ENCODE assay signal across 17 mouse cellular contexts in genomic region chr17:17491622-17492001, GRCm38 (mm10).
DNase-seq lines count a peak whose midpoint lies in the region; ATAC-seq and TF ChIP-seq lines count a peak whose summit lies in the region.
"Had no signal": no experiment of that assay in that cellular context is flagged by ENCODE, and none has a peak within 500 bp of the region (broad histone marks: within the 10 kb centered on the region; RNA-seq: fewer than 3 reads in every experiment).

No protein-coding gene starts in this region.

- no peak for TF ChIP-seq CTCF in E14TG2a.4 (conservative IDR thresholded peaks at IDR 0.05; ENCODE audit: low read length)

- no peaks in the 10 kb centered on the region for H3K4me1 ChIP-seq in hindbrain, embryonic 11.5 days (replicated peaks; ENCODE audit: control insufficient read depth, insufficient read depth, low read length)
- no peaks in the 10 kb centered on the region for H3K4me1 ChIP-seq in hindbrain, embryonic 16.5 days (ENCODE audit: control insufficient read depth, insufficient read depth, low read depth, low read length)
- peaks cover 54% of the 10 kb centered on the region for H3K4me1 ChIP-seq in E14TG2a.4 (replicated peaks; ENCODE audit: low read depth, low read length)
- no peaks in the 10 kb centered on the region for H3K4me1 ChIP-seq in embryonic facial prominence, embryonic 11.5 days (ENCODE audit: control insufficient read depth, insufficient read depth, low read length)
- H3K4me1 ChIP-seq in limb, embryonic 11.5 days (ENCODE audit: control insufficient read depth, insufficient read depth, low read length) = peaks cover 10% of the 10 kb centered on the region; the same call in 1 of the 2 replicates
- H3K4me1 ChIP-seq in midbrain, embryonic 11.5 days (ENCODE audit: control insufficient read depth, insufficient read depth, low read length) = no peaks in the 10 kb centered on the region
- H3K4me1 ChIP-seq: lung, embryonic 15.5 days had no signal

- no peaks in the 10 kb centered on the region for H3K27me3 ChIP-seq in hindbrain, embryonic 11.5 days (ENCODE audit: control insufficient read depth, insufficient read depth, low read length)
- H3K27me3 ChIP-seq in hindbrain, embryonic 16.5 days (replicated peaks; ENCODE audit: control insufficient read depth, insufficient read depth, low read length) = no peaks in the 10 kb centered on the region
- no peaks in the 10 kb centered on the region for H3K27me3 ChIP-seq in E14TG2a.4 (ENCODE audit: insufficient read depth, low read length)
- H3K27me3 ChIP-seq in embryonic facial prominence, embryonic 11.5 days (ENCODE audit: control insufficient read depth, insufficient read depth, low read length) = no peaks in the 10 kb centered on the region
- no peaks in the 10 kb centered on the region for H3K27me3 ChIP-seq in limb, embryonic 11.5 days (ENCODE audit: control insufficient read depth, insufficient read depth, low read length)
- H3K27me3 ChIP-seq in midbrain, embryonic 11.5 days (ENCODE audit: control insufficient read depth, insufficient read depth, low read length) = no peaks in the 10 kb centered on the region
- H3K27me3 ChIP-seq: lung, embryonic 15.5 days had no signal

- H3K36me3 ChIP-seq in hindbrain, embryonic 11.5 days (ENCODE audit: control insufficient read depth, insufficient read depth, low read length) = no peaks in the 10 kb centered on the region
- no peaks in the 10 kb centered on the region for H3K36me3 ChIP-seq in hindbrain, embryonic 16.5 days (ENCODE audit: control insufficient read depth, insufficient read depth, low read length)
- H3K36me3 ChIP-seq in E14TG2a.4 (ENCODE audit: insufficient read depth, low read length) = peaks cover 20% of the 10 kb centered on the region
- H3K36me3 ChIP-seq in embryonic facial prominence, embryonic 11.5 days (replicated peaks; ENCODE audit: control insufficient read depth, insufficient read depth, low read depth, low read length) = no peaks in the 10 kb centered on the region
- no peaks in the 10 kb centered on the region for H3K36me3 ChIP-seq in limb, embryonic 11.5 days (ENCODE audit: control insufficient read depth, insufficient read depth, low read length)
- H3K36me3 ChIP-seq in midbrain, embryonic 11.5 days (ENCODE audit: control insufficient read depth, insufficient read depth, low read length) = no peaks in the 10 kb centered on the region
- H3K36me3 ChIP-seq: G1E; lung, embryonic 15.5 days had no signal

- peak overlapping the region; percentile 30; the same call in 1 of the 2 replicates for H3K27ac ChIP-seq in hindbrain, embryonic 11.5 days (ENCODE audit: low read depth, low read length)
- no peak overlapping the region for H3K27ac ChIP-seq in hindbrain, embryonic 16.5 days (ENCODE audit: low read depth, low read length)
- H3K27ac ChIP-seq in embryonic facial prominence, embryonic 11.5 days (replicated peaks; ENCODE audit: low read depth, low read length) = peak overlapping the region; percentile 84; the same call in 1 of the 2 replicates
- peak overlapping the region; percentile 90 for H3K27ac ChIP-seq in limb, embryonic 11.5 days (replicated peaks; ENCODE audit: low read depth, low read length)
- H3K27ac ChIP-seq in midbrain, embryonic 11.5 days (ENCODE audit: low read depth, low read length) = no peak overlapping the region
- H3K27ac ChIP-seq: lung, embryonic 15.5 days had no signal

- no peak overlapping the region for H3K4me2 ChIP-seq in hindbrain, embryonic 11.5 days (replicated peaks; ENCODE audit: low read depth, low read length)
- no peak overlapping the region for H3K4me2 ChIP-seq in hindbrain, embryonic 16.5 days (ENCODE audit: low read length)
- peak overlapping the region; percentile 17 for H3K4me2 ChIP-seq in embryonic facial prominence, embryonic 11.5 days (ENCODE audit: low read depth, low read length)
- H3K4me2 ChIP-seq in limb, embryonic 11.5 days (ENCODE audit: low read depth, severe bottlenecking) = peak overlapping the region; percentile 34; the same call in 1 of the 2 replicates
- H3K4me2 ChIP-seq in midbrain, embryonic 11.5 days = no peak overlapping the region
- H3K4me2 ChIP-seq: heart, embryonic 11.5 days; liver, embryonic 11.5 days; lung, embryonic 15.5 days had no signal

- no peak for ATAC-seq in hindbrain, embryonic 11.5 days (ENCODE audit: low FRiP score)
- no peak for ATAC-seq in hindbrain, embryonic 16.5 days
- peak; percentile 40 for ATAC-seq in embryonic facial prominence, embryonic 11.5 days (replicated peaks; ENCODE audit: insufficient number of reproducible peaks, low FRiP score, low TSS enrichment, low read depth)
- ATAC-seq in limb, embryonic 11.5 days (ENCODE audit: insufficient number of reproducible peaks, low FRiP score, low TSS enrichment, low read depth) = peak; percentile 57
- no peak for ATAC-seq in midbrain, embryonic 11.5 days (ENCODE audit: low FRiP score)

- 68% methylated on average over 7 of the region's 7 CpGs for WGBS in hindbrain, embryonic 11.5 days
- 84% methylated on average over 7 of the region's 7 CpGs for WGBS in hindbrain, embryonic 16.5 days
- WGBS in embryonic facial prominence, embryonic 11.5 days = 31% methylated on average over 7 of the region's 7 CpGs
- 15% methylated on average over 7 of the region's 7 CpGs for WGBS in limb, embryonic 11.5 days
- 90% methylated on average over 7 of the region's 7 CpGs for WGBS in midbrain, embryonic 11.5 days

- no peak overlapping the region for H3K4me3 ChIP-seq in hindbrain, embryonic 11.5 days (ENCODE audit: low read depth, low read length)
- H3K4me3 ChIP-seq in hindbrain, embryonic 16.5 days (ENCODE audit: low read length) = no peak overlapping the region
- peak overlapping the region; percentile 77 for H3K4me3 ChIP-seq in E14TG2a.4 (replicated peaks; ENCODE audit: low read length)
- H3K4me3 ChIP-seq in embryonic facial prominence, embryonic 11.5 days (ENCODE audit: low read depth, low read length) = no peak overlapping the region
- no peak overlapping the region for H3K4me3 ChIP-seq in limb, embryonic 11.5 days (ENCODE audit: low read depth, low read length)
- no peak overlapping the region for H3K4me3 ChIP-seq in midbrain, embryonic 11.5 days (ENCODE audit: low read depth, low read length)
- H3K4me3 ChIP-seq: lung, embryonic 15.5 days had no signal

- no peaks in the 10 kb centered on the region for H3K9me3 ChIP-seq in hindbrain, embryonic 11.5 days (ENCODE audit: control insufficient read depth, low read length)
- H3K9me3 ChIP-seq in hindbrain, embryonic 16.5 days (ENCODE audit: control insufficient read depth, low read length) = no peaks in the 10 kb centered on the region
- H3K9me3 ChIP-seq in E14TG2a.4 (ENCODE audit: low read length) = no peaks in the 10 kb centered on the region
- H3K9me3 ChIP-seq in embryonic facial prominence, embryonic 11.5 days (replicated peaks; ENCODE audit: control insufficient read depth, low read length) = no peaks in the 10 kb centered on the region
- no peaks in the 10 kb centered on the region; the same call in 1 of the 2 replicates for H3K9me3 ChIP-seq in limb, embryonic 11.5 days (ENCODE audit: control insufficient read depth, low read length)
- no peaks in the 10 kb centered on the region for H3K9me3 ChIP-seq in midbrain, embryonic 11.5 days (ENCODE audit: control insufficient read depth, low read length)
- H3K9me3 ChIP-seq: G1E; lung, embryonic 15.5 days had no signal

- H3K9ac ChIP-seq in hindbrain, embryonic 11.5 days (ENCODE audit: low read depth, low read length) = no peak overlapping the region
- no peak overlapping the region for H3K9ac ChIP-seq in hindbrain, embryonic 16.5 days (ENCODE audit: low read depth, low read length)
- no peak overlapping the region for H3K9ac ChIP-seq in embryonic facial prominence, embryonic 11.5 days (replicated peaks; ENCODE audit: low read length)
- peak overlapping the region; percentile 43; the same call in 1 of the 2 replicates for H3K9ac ChIP-seq in limb, embryonic 11.5 days (ENCODE audit: low read length)
- no peak overlapping the region for H3K9ac ChIP-seq in midbrain, embryonic 11.5 days (ENCODE audit: low read length)
- H3K9ac ChIP-seq: lung, embryonic 15.5 days had no signal

- DNase-seq in hindbrain, embryonic 11.5 days (ENCODE audit: low spot score) = no peak
- DNase-seq in embryonic facial prominence, embryonic 11.5 days (ENCODE audit: low spot score) = no peak
- DNase-seq in limb, embryonic 11.5 days (ENCODE audit: low spot score) = no peak
- DNase-seq in midbrain, embryonic 11.5 days (ENCODE audit: low spot score, missing footprints) = no peak
- no peak for DNase-seq in urinary bladder, postnatal 14 days (ENCODE audit: low spot score)
- DNase-seq in thymus, postnatal 4 days = no peak
- DNase-seq: cerebellum, adult 2 months; gastrocnemius, postnatal 36 days; layer of hippocampus, postnatal 36 days; right cerebral cortex, postnatal 25 days; thymus, adult 2 months had no signal

Comparison
In these comparisons a context has a peak if more than half of its experiments do, and no peak if none do; other contexts are left out.
1. H3K27ac ChIP-seq: peak in hindbrain, embryonic 11.5 days (single experiment), embryonic facial prominence, embryonic 11.5 days (single experiment) and limb, embryonic 11.5 days (single experiment); none in hindbrain, embryonic 16.5 days (single experiment) and midbrain, embryonic 11.5 days (single experiment).
2. ATAC-seq: peak in embryonic facial prominence, embryonic 11.5 days (single experiment) and limb, embryonic 11.5 days (single experiment); none in hindbrain, embryonic 11.5 days (single experiment), hindbrain, embryonic 16.5 days (single experiment) and midbrain, embryonic 11.5 days (single experiment).
3. H3K4me2 ChIP-seq: peak in embryonic facial prominence, embryonic 11.5 days (single experiment) and limb, embryonic 11.5 days (single experiment); none in hindbrain, embryonic 11.5 days (single experiment), hindbrain, embryonic 16.5 days (single experiment) and midbrain, embryonic 11.5 days (single experiment).